Mouse (Mus musculus) liver, adult 2 months (tissue): Measurements from ENCODE around the gene Prmt3. TPM values are rescaled to one million over a fixed set of nuclear protein-coding genes. Genes with fewer than 3 reads are reported as not detected.

Experiments used
- DNase-seq: peaks from one replicate; pipeline ENCODE4 v3.0.0-alpha.2; 2011; ENCODE audit warnings: low read depth, low spot score; ENCODE audit errors: extremely low read depth
- H3K27ac ChIP-seq: fragments of 200-500 bp; replicated peaks from 2 replicates; pipeline ENCODE4 v1.5.1; 2012; ENCODE audit warnings: low read depth, mild to moderate bottlenecking, control low read depth, inconsistent platforms, low read length; ENCODE audit not compliant: insufficient read depth
- H3K27me3 ChIP-seq: fragments of 200-500 bp; 2 replicates; pipeline ENCODE4 v1.6.1; 2012; ENCODE audit warnings: mild to moderate bottlenecking, moderate library complexity, low read length, inconsistent platforms; ENCODE audit not compliant: control insufficient read depth, insufficient read depth
- H3K36me3 ChIP-seq: fragments of 200-500 bp; 2 replicates; pipeline ENCODE4 v1.6.1; 2012; ENCODE audit warnings: low read length, inconsistent platforms; ENCODE audit not compliant: control insufficient read depth, insufficient read depth
- H3K4me1 ChIP-seq: fragments of 200-500 bp; 2 replicates; pipeline ENCODE4 v1.6.1; 2011; ENCODE audit warnings: low read length; ENCODE audit not compliant: control insufficient read depth, insufficient read depth
- H3K4me3 ChIP-seq: fragments of 200-500 bp; 2 replicates; pipeline ENCODE4 v1.5.1; 2011; ENCODE audit warnings: low read depth, mild to moderate bottlenecking, control low read depth, low read length, moderate library complexity; ENCODE audit not compliant: insufficient read depth
- H3K79me2 ChIP-seq: fragments of 200-500 bp; 2 replicates; pipeline ENCODE4 v1.6.1; 2012; ENCODE audit warnings: inconsistent platforms, mild to moderate bottlenecking, low read length, moderate library complexity; ENCODE audit not compliant: control insufficient read depth, insufficient read depth
- H3K9ac ChIP-seq: fragments of 200-500 bp; 2 replicates; pipeline ENCODE4 v1.6.1; 2012; ENCODE audit warnings: low read depth, mild to moderate bottlenecking, control low read depth, inconsistent platforms, low read length
- CTCF ChIP-seq: fragments of 200-500 bp; IDR thresholded peaks from 2 replicates; pipeline ENCODE4 v1.5.1; 2011; ENCODE audit warnings: low read depth, low read length, control low read depth
- POLR2A ChIP-seq: fragments of 200-500 bp; IDR thresholded peaks from 2 replicates; pipeline ENCODE4 v1.6.1; 2011; ENCODE audit warnings: low read length, control low read depth; ENCODE audit not compliant: insufficient read depth; ENCODE audit errors: extremely low read depth
- WGBS: fragments of 180-500 bp; shearing (Covaris S2); methylation state at CpG from one replicate; pipeline ENCODE4 v1.1.7; 2018; 5-methylcytosine and 5-hydroxymethylcytosine counted together
- polyA plus RNA-seq: library from polyadenylated mRNA; depleted of rRNA; stranded (reverse); fragments of >200 nt; gene quantifications from 2 replicates; pipeline ENCODE4 v1.2.3, GENCODE M21; 2012
- total RNA-seq: library from RNA; depleted of rRNA; stranded (reverse); fragments of >200 nt; gene quantifications from 2 replicates; pipeline ENCODE4 v1.2.3, GENCODE M21; 2014

The Prmt3 gene
- total and polyA plus RNA-seq, 2 experiments: 6.7 to 10.5 TPM

GRCm38 (mm10) chr7:49785141-49785540, 7.0 kb downstream of the Prmt3 start:
- Histone ChIP-seq H3K36me3 (peaks cover 26% of the 10 kb centered on the region; the same call in 1 of the 2 replicates), H3K79me2 (no peaks in the 10 kb centered on the region), H3K27ac (no peak overlapping the region), H3K27me3 (no peaks in the 10 kb centered on the region), H3K9ac (no peak overlapping the region), H3K4me1 (no peaks in the 10 kb centered on the region), H3K4me3 (no peak overlapping the region)
- WGBS: 97% methylated on average over 7 of the region's 7 CpGs
- TF ChIP-seq POLR2A (no peak), CTCF (no peak)
- DNase-seq: no peak

GRCm38 (mm10) chr7:49786618-49787382, 8.7 kb downstream of the Prmt3 start:
- TF ChIP-seq CTCF: peak; percentile 64
- TF ChIP-seq POLR2A: no peak
- Histone ChIP-seq H3K27me3 (no peaks in the 10 kb centered on the region), H3K4me1 (no peaks in the 10 kb centered on the region)

GRCm38 (mm10) chr7:49787383-49787645, 9.2 kb downstream of the Prmt3 start:
- 99% methylated on average over 3 of the region's 3 CpGs for WGBS
- H3K4me3 ChIP-seq: no peak overlapping the region
- no peaks in the 10 kb centered on the region for H3K4me1 ChIP-seq
- no peak for DNase-seq
- peaks cover 30% of the 10 kb centered on the region for H3K36me3 ChIP-seq
- no peaks in the 10 kb centered on the region for H3K27me3 ChIP-seq
- no peaks in the 10 kb centered on the region for H3K79me2 ChIP-seq
- no peak overlapping the region for H3K27ac ChIP-seq
- no peak overlapping the region for H3K9ac ChIP-seq
- TF ChIP-seq POLR2A (no peak), CTCF (no peak)

More at GRCm38 (mm10) chr7:49786618-49787382, 8.7 kb downstream of the Prmt3 start:
- peak; percentile 27 for DNase-seq
- Histone ChIP-seq H3K4me3 (no peak overlapping the region), H3K9ac (no peak overlapping the region), H3K36me3 (peaks cover 30% of the 10 kb centered on the region), H3K27ac (no peak overlapping the region), H3K79me2 (no peaks in the 10 kb centered on the region)
- WGBS: 75% methylated on average over 12 of the region's 12 CpGs

GRCm38 (mm10) chr7:49794304-49794703, 16.2 kb downstream of the Prmt3 start:
- Histone ChIP-seq H3K27ac (no peak overlapping the region), H3K4me3 (no peak overlapping the region), H3K79me2 (no peaks in the 10 kb centered on the region), H3K9ac (no peak overlapping the region), H3K36me3 (peaks cover 42% of the 10 kb centered on the region), H3K27me3 (no peaks in the 10 kb centered on the region), H3K4me1 (no peaks in the 10 kb centered on the region)
- TF ChIP-seq POLR2A: no peak
- TF ChIP-seq CTCF: no peak
- DNase-seq: no peak
- WGBS: 88% methylated on average over 2 of the region's 2 CpGs

- Histone ChIP-seq H3K36me3 (peaks cover 37% of the 10 kb centered on the region), H3K27ac (no peak overlapping the region), H3K27me3 (no peaks in the 10 kb centered on the region), H3K4me1 (no peaks in the 10 kb centered on the region), H3K79me2 (no peaks in the 10 kb centered on the region), H3K4me3 (no peak overlapping the region), H3K9ac (no peak overlapping the region)
- no peak for DNase-seq
- 64% methylated on average over 1 of the region's 1 CpGs for WGBS
- TF ChIP-seq CTCF (no peak), POLR2A (no peak)
Measured at GRCm38 (mm10) chr7:49797171-49797570, 19.0 kb downstream of the Prmt3 start.

- Histone ChIP-seq H3K4me1 (no peaks in the 10 kb centered on the region; the same call in 1 of the 2 replicates), H3K36me3 (peaks cover 30% of the 10 kb centered on the region), H3K27ac (no peak overlapping the region), H3K79me2 (no peaks in the 10 kb centered on the region), H3K27me3 (no peaks in the 10 kb centered on the region), H3K4me3 (no peak overlapping the region), H3K9ac (no peak overlapping the region)
- DNase-seq: no peak
- TF ChIP-seq POLR2A (no peak), CTCF (no peak)
- 97% methylated on average over 6 of the region's 6 CpGs for WGBS
Measured at GRCm38 (mm10) chr7:49803511-49803910, 25.4 kb downstream of the Prmt3 start.
